Mouse (Mus musculus): ENCODE results near the gene Slc25a10. TPM values are rescaled to one million over a fixed set of nuclear protein-coding genes. Genes with fewer than 3 reads are reported as not detected.

Gene Slc25a10
- polyA plus RNA-seq (2014; fragmentation: Illumina TruSeq; extraction: RNeasy Lipid Tissue Mini Kit (QIAGEN cat#74804); ENCODE audit: low read depth, low replicate concordance): 0.31 TPM

DNA sequence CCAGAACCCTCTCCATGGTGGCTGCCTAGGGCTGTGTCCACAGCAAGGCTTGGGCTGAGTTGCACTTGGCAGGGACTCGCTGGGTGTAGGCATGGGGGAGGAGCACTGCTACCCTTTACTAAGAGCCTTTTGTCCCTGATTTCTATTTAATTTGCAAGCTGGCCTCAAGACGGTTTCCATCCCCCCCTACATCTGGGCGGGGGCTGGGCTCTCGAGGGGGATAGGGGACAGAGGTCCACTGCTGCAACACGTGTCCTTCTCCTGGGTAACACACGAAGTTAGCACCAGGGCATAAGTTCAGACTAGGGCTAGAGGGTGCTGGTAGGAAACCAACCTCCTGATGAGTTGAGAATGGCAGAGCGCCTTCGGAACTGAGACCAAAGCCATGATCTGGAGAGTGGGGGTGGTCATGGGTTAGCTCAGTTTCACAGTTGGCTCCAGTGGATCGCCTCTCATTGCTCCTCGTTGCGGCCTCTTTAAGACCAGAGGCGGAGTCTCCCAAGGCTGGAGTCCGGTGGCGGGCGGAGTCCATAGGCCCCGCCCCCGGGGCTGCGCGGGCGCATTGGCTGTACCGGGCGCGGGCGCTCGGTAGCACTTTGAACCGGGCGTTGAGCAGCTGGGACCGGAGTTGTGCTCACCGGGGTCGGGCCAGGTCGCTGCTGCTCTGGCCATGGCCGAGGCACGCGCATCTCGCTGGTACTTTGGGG, at the start of gene Slc25a10:
Gene Slc25a10 (plus strand): TSS at position 524 of the 707 bp plus-strand sequence.

DNA sequence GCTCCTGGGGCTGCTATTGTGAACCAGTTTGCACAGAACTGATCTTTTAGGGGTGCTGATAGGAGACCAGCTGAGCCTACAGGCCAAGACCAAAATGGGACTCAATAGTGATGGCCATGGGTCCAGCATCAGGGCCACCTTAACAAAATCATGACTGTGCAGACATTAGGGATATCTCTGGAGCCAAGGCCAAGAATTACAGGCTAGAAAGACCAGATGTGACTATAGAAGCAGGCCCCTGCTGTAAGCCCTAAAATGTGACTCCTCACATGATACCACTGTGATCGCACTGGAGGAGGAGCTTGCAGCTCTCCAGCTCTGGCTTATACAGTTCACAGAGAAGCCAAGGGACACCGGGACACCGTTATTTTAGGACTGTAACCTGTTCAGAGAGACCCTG, 49.3 kb upstream of the Slc25a10 start, which contains the start of gene Tspan10:
Gene Tspan10 (plus strand): TSS at position 301 of the 400 bp plus-strand sequence.

DNA sequence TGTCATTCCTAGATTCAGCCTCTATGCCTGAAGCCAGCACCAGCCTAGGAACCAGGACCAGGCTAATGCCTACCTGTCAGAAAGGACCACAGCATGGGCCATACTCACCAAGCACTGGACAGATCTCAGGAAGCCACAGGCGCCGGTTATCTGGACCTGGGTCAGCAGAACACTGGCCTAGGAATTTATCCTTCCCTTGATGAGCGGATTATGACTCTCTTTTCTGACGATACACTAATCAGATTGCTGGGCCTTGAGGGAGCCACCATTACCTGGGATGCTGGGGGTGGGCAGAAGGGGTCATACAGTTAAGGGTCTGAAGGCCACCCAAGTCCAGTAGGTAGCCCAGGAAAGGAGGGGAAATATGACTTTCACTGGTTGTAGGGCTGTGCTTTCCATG, 38.3 kb upstream of the Slc25a10 start, which contains the start of gene Pde6g:
Gene Pde6g (minus strand): TSS at position 195 of the 400 bp plus-strand sequence.

DNA sequence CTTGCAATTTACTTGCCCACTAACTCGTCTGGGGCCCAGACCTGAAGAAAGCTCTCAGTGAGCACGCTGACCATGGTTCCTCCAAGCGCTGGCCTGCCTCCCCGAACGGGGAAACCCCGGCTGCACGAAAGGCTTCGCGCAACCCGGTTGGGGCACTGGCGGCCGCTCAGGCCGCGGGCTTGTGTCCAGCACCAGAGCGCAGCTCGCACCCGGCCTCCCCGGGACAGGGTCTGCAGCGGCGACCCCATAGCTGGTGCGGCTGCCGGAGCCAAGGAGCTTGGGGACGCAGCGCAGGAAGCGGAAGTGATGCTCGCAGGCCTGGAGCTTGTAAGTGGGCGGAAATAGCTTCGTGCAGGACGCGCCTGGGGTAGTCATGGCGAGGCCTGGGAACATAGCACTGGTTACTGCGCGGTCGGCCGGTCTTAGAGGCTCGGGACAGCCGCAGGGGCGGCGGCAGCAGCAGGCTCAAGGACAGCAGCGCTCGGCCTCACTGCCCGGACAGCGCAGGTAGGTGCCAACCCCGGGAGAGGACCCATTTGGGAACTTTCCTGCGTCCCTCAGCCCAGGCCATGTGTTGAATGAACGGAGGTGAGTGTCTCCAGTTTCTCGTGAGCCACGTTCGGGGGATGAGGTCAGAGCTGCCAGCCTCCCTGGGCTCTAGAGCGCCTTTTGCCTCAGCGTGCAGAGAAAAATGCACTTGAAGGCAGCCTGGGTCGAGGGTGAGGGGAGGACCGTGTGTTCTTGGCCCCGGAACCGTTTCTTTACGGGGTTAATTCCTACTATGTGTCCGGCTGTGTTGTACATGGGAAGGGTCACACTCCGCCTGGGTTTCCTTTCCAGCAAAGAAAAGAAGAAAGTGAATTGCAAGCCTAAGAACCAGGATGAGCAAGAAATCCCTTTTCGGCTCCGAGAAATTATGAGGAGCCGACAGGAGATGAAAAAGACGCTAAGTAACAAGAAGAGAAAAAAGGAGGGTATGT, 33.6 kb upstream of the Slc25a10 start, which contains the start of the genes Oxld1 and Ccdc137:
Gene Oxld1 (minus strand): TSS at position 297 of the 980 bp plus-strand sequence.
Gene Ccdc137 (plus strand): TSS at position 344 of the 980 bp plus-strand sequence.

DNA sequence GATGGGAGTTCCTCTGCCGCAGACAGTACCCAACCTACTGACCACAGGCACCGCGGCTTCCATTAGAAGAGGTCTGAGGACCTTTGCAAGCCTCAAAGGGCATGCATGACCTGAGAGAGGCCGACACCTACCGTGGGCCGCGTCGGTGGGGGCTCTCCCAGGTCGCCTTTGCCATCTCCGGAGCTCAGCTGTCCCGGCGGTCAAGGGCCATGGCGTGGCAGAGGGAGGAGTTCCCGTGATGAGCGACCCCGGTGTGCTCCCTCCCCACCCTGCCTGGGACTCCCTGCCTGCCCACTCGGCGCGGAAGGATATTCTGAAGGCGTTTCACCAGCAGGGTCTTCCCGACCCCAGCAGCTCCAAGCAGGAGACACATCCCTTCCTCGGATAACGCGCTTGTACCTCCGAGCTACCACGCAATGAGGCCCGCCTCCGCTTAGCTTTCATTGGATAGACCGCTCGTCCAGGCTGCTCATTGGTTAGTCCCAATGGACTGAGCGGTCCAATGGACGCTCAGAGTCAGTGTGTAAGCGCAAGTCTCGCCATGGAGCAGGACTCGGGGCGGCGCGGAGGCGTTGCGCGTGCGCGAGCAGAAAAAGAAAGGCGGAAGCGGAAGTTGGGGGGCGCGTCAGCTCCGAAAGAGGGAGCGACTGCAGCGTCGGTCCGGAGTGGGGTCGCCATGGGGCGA, 24.4 kb upstream of the Slc25a10 start, which contains the start of gene Arl16:
Gene Arl16 (minus strand): TSS at position 557 of the 685 bp plus-strand sequence.

DNA sequence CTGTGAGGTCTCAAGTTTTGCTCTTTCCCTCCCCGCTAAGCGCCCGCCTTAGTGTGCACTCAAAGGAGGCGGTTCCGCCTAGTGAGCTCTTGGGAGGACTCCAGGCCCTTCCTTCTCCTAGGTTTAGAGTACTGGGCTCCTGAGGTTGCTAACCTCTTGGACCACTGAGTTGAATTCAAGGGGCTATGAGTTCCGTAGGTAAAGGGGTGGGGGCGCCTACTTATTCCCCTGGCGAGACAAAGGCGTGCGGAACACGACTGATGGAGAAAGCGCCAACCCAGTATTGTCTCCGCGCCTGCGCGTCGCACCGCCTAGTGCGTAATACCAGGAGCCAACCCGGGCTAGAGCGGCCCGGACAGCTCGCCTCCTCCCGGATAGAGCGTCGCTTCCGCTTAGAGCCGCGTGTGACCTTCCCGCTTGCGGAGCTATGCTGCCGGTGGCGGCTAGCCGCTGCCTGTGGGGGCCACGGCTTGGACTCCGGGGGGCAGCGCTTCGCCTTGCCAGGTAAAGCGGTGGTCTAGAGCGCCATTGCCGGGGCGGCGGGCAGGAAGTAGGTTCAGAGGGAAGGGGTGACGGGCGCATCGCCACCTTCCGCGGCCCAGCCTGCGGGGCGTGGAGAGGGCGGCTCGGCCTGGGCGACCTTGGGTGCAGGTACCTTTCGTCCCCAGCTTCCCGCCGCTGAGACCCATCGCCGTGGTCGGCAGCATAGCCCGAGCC, 7.2 kb upstream of the Slc25a10 start, which contains the start of gene Mrpl12:
Gene Mrpl12 (plus strand): TSS at position 349 of the 717 bp plus-strand sequence.

DNA sequence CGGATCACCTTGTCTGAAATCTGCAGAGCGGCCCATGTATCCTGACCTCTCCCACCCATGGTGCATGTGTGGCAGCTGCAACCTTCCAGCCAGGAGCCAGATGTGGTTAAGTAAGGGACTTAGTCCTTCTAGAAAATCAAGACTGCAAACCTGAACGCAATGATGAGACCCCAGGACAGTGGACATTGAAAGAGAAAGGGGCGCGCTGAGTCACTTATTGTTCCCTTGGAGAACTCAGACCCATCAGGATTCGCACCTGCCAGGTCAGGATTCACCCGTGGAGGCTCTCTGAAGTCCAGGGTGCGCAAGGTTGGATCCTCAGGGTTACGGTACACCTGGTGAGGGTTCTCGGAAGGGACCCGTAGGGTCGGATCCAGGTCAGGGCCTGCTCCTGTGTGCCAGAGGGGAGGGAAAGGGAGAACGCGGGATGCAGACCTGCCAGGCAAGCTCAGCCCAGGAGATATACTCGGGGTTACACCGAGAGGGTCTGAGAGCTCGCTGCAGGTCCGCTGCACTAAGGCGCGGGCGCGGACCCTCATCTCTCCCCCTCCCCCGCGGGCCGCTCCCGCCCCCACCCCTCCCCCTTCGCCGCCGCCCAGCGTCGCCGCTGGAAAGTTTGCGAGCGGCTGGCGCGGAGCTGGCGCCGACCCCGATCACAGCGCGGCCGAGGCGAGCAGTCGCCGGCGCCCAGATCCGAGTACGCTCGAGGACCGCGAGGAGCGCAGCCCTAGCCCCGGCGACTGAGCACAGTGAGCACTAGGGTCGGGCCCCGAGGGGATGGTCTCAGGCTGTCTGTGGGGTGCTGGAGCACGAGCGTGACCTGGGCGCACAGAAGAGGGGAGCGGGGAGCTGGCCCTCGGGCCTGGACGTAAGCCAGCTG, 38.7 kb downstream of the Slc25a10 start, which contains the start of gene Gcgr:
Gene Gcgr (plus strand): TSS at position 615 of the 880 bp plus-strand sequence.

Other genes starting within 250 kb of the Slc25a10 start
- gene Actg1, start 143.3 kb upstream of the Slc25a10 start, polyA plus RNA-seq (2014; fragmentation: Illumina TruSeq; extraction: RNeasy Lipid Tissue Mini Kit (QIAGEN cat#74804); ENCODE audit: low read depth, low replicate concordance): 418 TPM
- not detected for gene Fscn2, start 130.3 kb upstream of the Slc25a10 start, polyA plus RNA-seq (2014; fragmentation: Illumina TruSeq; extraction: RNeasy Lipid Tissue Mini Kit (QIAGEN cat#74804); ENCODE audit: low read depth, low replicate concordance)
- gene Faap100, start 113.1 kb upstream of the Slc25a10 start, polyA plus RNA-seq (2014; fragmentation: Illumina TruSeq; extraction: RNeasy Lipid Tissue Mini Kit (QIAGEN cat#74804); ENCODE audit: low read depth, low replicate concordance): 0.15 TPM
- gene Nploc4, start 54.1 kb upstream of the Slc25a10 start, polyA plus RNA-seq (2014; fragmentation: Illumina TruSeq; extraction: RNeasy Lipid Tissue Mini Kit (QIAGEN cat#74804); ENCODE audit: low read depth, low replicate concordance): 35.9 TPM
- not detected for gene Tspan10, start 49.2 kb upstream of the Slc25a10 start, polyA plus RNA-seq (2014; fragmentation: Illumina TruSeq; extraction: RNeasy Lipid Tissue Mini Kit (QIAGEN cat#74804); ENCODE audit: low read depth, low replicate concordance)
- gene Pde6g, start 38.3 kb upstream of the Slc25a10 start, polyA plus RNA-seq (2014; fragmentation: Illumina TruSeq; extraction: RNeasy Lipid Tissue Mini Kit (QIAGEN cat#74804); ENCODE audit: low read depth, low replicate concordance): 0.14 TPM
- not detected for gene Oxld1, start 33.8 kb upstream of the Slc25a10 start, polyA plus RNA-seq (2014; fragmentation: Illumina TruSeq; extraction: RNeasy Lipid Tissue Mini Kit (QIAGEN cat#74804); ENCODE audit: low read depth, low replicate concordance)
- gene Ccdc137, start 33.7 kb upstream of the Slc25a10 start, polyA plus RNA-seq (2014; fragmentation: Illumina TruSeq; extraction: RNeasy Lipid Tissue Mini Kit (QIAGEN cat#74804); ENCODE audit: low read depth, low replicate concordance): 6.0 TPM
- 10.9 TPM for gene Arl16, start 24.2 kb upstream of the Slc25a10 start, polyA plus RNA-seq (2014; fragmentation: Illumina TruSeq; extraction: RNeasy Lipid Tissue Mini Kit (QIAGEN cat#74804); ENCODE audit: low read depth, low replicate concordance)
- 3.0 TPM for gene Mrpl12, start 7.2 kb upstream of the Slc25a10 start, polyA plus RNA-seq (2014; fragmentation: Illumina TruSeq; extraction: RNeasy Lipid Tissue Mini Kit (QIAGEN cat#74804); ENCODE audit: low read depth, low replicate concordance)
- gene Gcgr, start 38.9 kb downstream of the Slc25a10 start, polyA plus RNA-seq (2014; fragmentation: Illumina TruSeq; extraction: RNeasy Lipid Tissue Mini Kit (QIAGEN cat#74804); ENCODE audit: low read depth, low replicate concordance): not detected
- 3.2 TPM for gene Mcrip1, start 57.9 kb downstream of the Slc25a10 start, polyA plus RNA-seq (2014; fragmentation: Illumina TruSeq; extraction: RNeasy Lipid Tissue Mini Kit (QIAGEN cat#74804); ENCODE audit: low read depth, low replicate concordance)
- gene Ppp1r27, start 59.3 kb downstream of the Slc25a10 start, polyA plus RNA-seq (2014; fragmentation: Illumina TruSeq; extraction: RNeasy Lipid Tissue Mini Kit (QIAGEN cat#74804); ENCODE audit: low read depth, low replicate concordance): 2.5 TPM
- 41.5 TPM for gene P4hb, start 81.4 kb downstream of the Slc25a10 start, polyA plus RNA-seq (2014; fragmentation: Illumina TruSeq; extraction: RNeasy Lipid Tissue Mini Kit (QIAGEN cat#74804); ENCODE audit: low read depth, low replicate concordance)
- 5.0 TPM for gene Arhgdia, start 89.8 kb downstream of the Slc25a10 start, polyA plus RNA-seq (2014; fragmentation: Illumina TruSeq; extraction: RNeasy Lipid Tissue Mini Kit (QIAGEN cat#74804); ENCODE audit: low read depth, low replicate concordance)
- 15.0 TPM for gene Alyref, start 106.5 kb downstream of the Slc25a10 start, polyA plus RNA-seq (2014; fragmentation: Illumina TruSeq; extraction: RNeasy Lipid Tissue Mini Kit (QIAGEN cat#74804); ENCODE audit: low read depth, low replicate concordance)
- gene Anapc11, start 106.6 kb downstream of the Slc25a10 start, polyA plus RNA-seq (2014; fragmentation: Illumina TruSeq; extraction: RNeasy Lipid Tissue Mini Kit (QIAGEN cat#74804); ENCODE audit: low read depth, low replicate concordance): 9.5 TPM
- not detected for gene Npb, start 116.6 kb downstream of the Slc25a10 start, polyA plus RNA-seq (2014; fragmentation: Illumina TruSeq; extraction: RNeasy Lipid Tissue Mini Kit (QIAGEN cat#74804); ENCODE audit: low read depth, low replicate concordance)
- 6.7 TPM for gene Pcyt2, start 126.1 kb downstream of the Slc25a10 start, polyA plus RNA-seq (2014; fragmentation: Illumina TruSeq; extraction: RNeasy Lipid Tissue Mini Kit (QIAGEN cat#74804); ENCODE audit: low read depth, low replicate concordance)
- 1.2 TPM for gene Sirt7, start 133.4 kb downstream of the Slc25a10 start, polyA plus RNA-seq (2014; fragmentation: Illumina TruSeq; extraction: RNeasy Lipid Tissue Mini Kit (QIAGEN cat#74804); ENCODE audit: low read depth, low replicate concordance)
- gene Mafg, start 141.8 kb downstream of the Slc25a10 start, polyA plus RNA-seq (2014; fragmentation: Illumina TruSeq; extraction: RNeasy Lipid Tissue Mini Kit (QIAGEN cat#74804); ENCODE audit: low read depth, low replicate concordance): 1.8 TPM
- 0.39 TPM for gene Pycr1, start 151.9 kb downstream of the Slc25a10 start, polyA plus RNA-seq (2014; fragmentation: Illumina TruSeq; extraction: RNeasy Lipid Tissue Mini Kit (QIAGEN cat#74804); ENCODE audit: low read depth, low replicate concordance)
- gene Myadml2, start 156.3 kb downstream of the Slc25a10 start, polyA plus RNA-seq (2014; fragmentation: Illumina TruSeq; extraction: RNeasy Lipid Tissue Mini Kit (QIAGEN cat#74804); ENCODE audit: low read depth, low replicate concordance): not detected
- not detected for gene Notum, start 169.3 kb downstream of the Slc25a10 start, polyA plus RNA-seq (2014; fragmentation: Illumina TruSeq; extraction: RNeasy Lipid Tissue Mini Kit (QIAGEN cat#74804); ENCODE audit: low read depth, low replicate concordance)
- 4.5 TPM for gene Aspscr1, start 181.1 kb downstream of the Slc25a10 start, polyA plus RNA-seq (2014; fragmentation: Illumina TruSeq; extraction: RNeasy Lipid Tissue Mini Kit (QIAGEN cat#74804); ENCODE audit: low read depth, low replicate concordance)
- gene Cenpx, start 221.9 kb downstream of the Slc25a10 start, polyA plus RNA-seq (2014; fragmentation: Illumina TruSeq; extraction: RNeasy Lipid Tissue Mini Kit (QIAGEN cat#74804); ENCODE audit: low read depth, low replicate concordance): 2.4 TPM
- gene Lrrc45, start 222.1 kb downstream of the Slc25a10 start, polyA plus RNA-seq (2014; fragmentation: Illumina TruSeq; extraction: RNeasy Lipid Tissue Mini Kit (QIAGEN cat#74804); ENCODE audit: low read depth, low replicate concordance): 0.18 TPM
- not detected for gene Rac3, start 229.6 kb downstream of the Slc25a10 start, polyA plus RNA-seq (2014; fragmentation: Illumina TruSeq; extraction: RNeasy Lipid Tissue Mini Kit (QIAGEN cat#74804); ENCODE audit: low read depth, low replicate concordance)
- gene Dcxr, start 235.4 kb downstream of the Slc25a10 start, polyA plus RNA-seq (2014; fragmentation: Illumina TruSeq; extraction: RNeasy Lipid Tissue Mini Kit (QIAGEN cat#74804); ENCODE audit: low read depth, low replicate concordance): not detected
- gene Cbr2, start 240.3 kb downstream of the Slc25a10 start, polyA plus RNA-seq (2014; fragmentation: Illumina TruSeq; extraction: RNeasy Lipid Tissue Mini Kit (QIAGEN cat#74804); ENCODE audit: low read depth, low replicate concordance): 0.66 TPM